Mouse (Mus musculus) Patski (cell line): ENCODE results near the gene Ctso. TPM values are rescaled to one million over a fixed set of nuclear protein-coding genes. Genes with fewer than 3 reads are reported as not detected.

ENCODE experiments used
- ATAC-seq: fragments of 100-300 bp; one replicate; pipeline ENCODE4 v1.8.0; 2021
- CTCF ChIA-PET: fragments of 350-600 bp; sonication (Branson Sonifier 250); formaldehyde crosslinking; loops from one replicate; lab custom pipeline; 2022; ENCODE audit warnings: inconsistent platforms; lab: Charles Lee
- POLR2A ChIA-PET: fragments of 350-600 bp; sonication (Branson Sonifier 250); formaldehyde crosslinking; loops from one replicate; lab custom pipeline; 2022; ENCODE audit warnings: antibody characterized with exemption, inconsistent platforms; lab: Charles Lee
- DNase-seq: peaks from one replicate; pipeline ENCODE4 v3.0.0-alpha.2; 2011; ENCODE audit warnings: low read depth, low spot score
- H3K27me3 ChIP-seq: fragments of 371-371 bp; one replicate; pipeline ENCODE4 v1.5.1; 2021
- CTCF ChIP-seq: fragments of 100-300 bp; IDR thresholded peaks from one replicate; pipeline ENCODE4 v1.5.1; 2021
- in situ Hi-C: fragments of 300-500 bp; cut with MboI; formaldehyde crosslinking; loops from 3 replicates; pipeline ENCODE4 v1.11.1; 2018; ENCODE audit warnings: low pct_unique_long_range_greater_than_20kb, mixed read lengths
- polyA plus RNA-seq: library from polyadenylated mRNA; unstranded; gene quantifications from one replicate; pipeline ENCODE4 v1.2.3, GENCODE M21; 2021

Gene Ctso
- polyA plus RNA-seq, 1 experiment from 2014 or later = 18.5 TPM

DNA sequence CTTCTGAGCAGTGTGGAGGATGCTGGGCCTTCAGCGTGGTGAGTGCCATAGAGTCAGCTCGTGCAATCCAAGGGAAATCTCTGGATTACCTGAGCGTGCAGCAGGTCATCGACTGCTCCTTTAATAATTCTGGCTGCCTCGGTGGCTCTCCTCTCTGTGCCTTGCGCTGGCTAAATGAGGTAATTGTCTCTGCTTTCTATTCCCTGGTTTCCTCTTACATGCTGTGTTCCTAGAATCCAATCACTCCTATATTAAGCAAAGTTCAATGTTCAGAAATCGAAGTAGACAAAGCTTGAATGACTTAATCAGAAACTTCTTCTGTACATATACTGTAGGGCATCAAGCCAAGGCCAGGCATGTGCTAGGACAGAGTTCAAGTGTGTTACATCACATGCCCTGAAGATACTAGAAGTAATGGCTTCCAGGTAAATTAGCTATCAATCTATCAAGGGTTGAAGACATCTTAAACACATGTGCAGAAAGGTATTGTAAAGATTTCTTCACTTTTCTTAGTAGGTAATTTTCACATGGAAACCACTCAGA is 12.5 kb downstream of the Ctso start:
- CTCF ChIA-PET = interaction anchor here (0.8 to 1.2 kb wide), 3 partner anchors 12 to 23 kb away, joined by 3 read pairs; partner anchors contain the start of gene Ctso
- DNase-seq (no peak), ATAC-seq (no peak)
- in situ Hi-C loops = no loop called here
- no peaks in the 10 kb centered on the region for H3K27me3 ChIP-seq
- no peak for TF ChIP-seq CTCF
- POLR2A ChIA-PET = no interaction called here

DNA sequence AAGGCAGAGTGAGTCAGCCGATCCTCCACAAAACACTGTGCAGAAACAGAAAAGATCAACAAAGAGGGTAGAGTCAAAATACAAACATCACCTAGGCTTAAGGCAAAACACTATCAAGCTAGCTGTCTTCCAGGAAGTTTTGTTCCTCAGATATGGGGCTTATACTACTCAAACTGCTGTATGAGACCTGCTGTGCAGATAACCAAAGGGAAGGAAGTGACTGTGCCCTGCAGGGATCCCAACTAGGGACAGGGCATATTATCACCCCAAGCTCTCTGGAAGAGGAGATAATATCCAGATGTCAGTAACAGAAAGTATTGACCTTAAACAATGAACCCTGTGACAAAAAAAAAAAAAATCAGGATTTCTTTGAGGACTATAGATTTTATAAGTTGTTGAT is 16.6 kb downstream of the Ctso start:
- ATAC-seq (no peak), DNase-seq (no peak)
- ChIA-PET POLR2A (no interaction called here), CTCF (no interaction called here)
- no peak for TF ChIP-seq CTCF
- H3K27me3 ChIP-seq = no peaks in the 10 kb centered on the region
- in situ Hi-C loops = no loop called here

GRCm38 (mm10) chr3:81951785-81952184 is 19.4 kb downstream of the Ctso start:
- in situ Hi-C loops = no loop called here
- ChIA-PET CTCF (no interaction called here), POLR2A (no interaction called here)
- DNase-seq (no peak), ATAC-seq (no peak)
- no peaks in the 10 kb centered on the region for H3K27me3 ChIP-seq
- no peak for TF ChIP-seq CTCF

DNA sequence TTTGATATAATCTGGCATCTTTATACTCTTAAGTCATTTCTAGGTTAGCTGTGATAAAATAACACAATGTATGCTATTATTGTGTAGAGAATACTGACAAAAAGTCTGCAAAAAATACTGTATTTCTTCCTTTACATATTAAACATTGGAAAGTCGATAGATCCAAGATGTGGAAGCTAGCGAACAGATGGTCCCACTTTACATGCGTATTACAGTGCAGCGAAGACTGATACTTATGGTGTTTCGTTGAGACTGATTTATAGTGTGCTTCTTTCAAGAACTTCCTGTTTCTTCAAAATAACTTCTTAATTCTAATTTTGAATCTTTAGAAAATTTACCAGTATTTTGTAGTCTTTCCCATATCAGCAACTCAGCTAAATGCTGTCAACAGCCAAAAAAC is 25.1 kb downstream of the Ctso start:
- in situ Hi-C loops = no loop called here

GRCm38 (mm10) chr3:81961336-81961735 is 28.9 kb downstream of the Ctso start:
- no peak for DNase-seq
- ATAC-seq = no peak
- ChIA-PET POLR2A (no interaction called here), CTCF (no interaction called here)
- in situ Hi-C loops = no loop called here
- H3K27me3 ChIP-seq = peaks cover 31% of the 10 kb centered on the region
- no peak for TF ChIP-seq CTCF

More for the DNA sequence above, 25.1 kb downstream of the Ctso start:
- TF ChIP-seq CTCF = no peak
- no peaks in the 10 kb centered on the region for H3K27me3 ChIP-seq
- ChIA-PET POLR2A (interaction anchor here (0.7 kb wide), 1 partner anchor 16 kb away, joined by 3 read pairs; no protein-coding TSS in a partner anchor), CTCF (interaction anchor here (1.0 kb wide), 1 partner anchor 14 kb away, joined by 3 read pairs; no protein-coding TSS in a partner anchor)
- ATAC-seq (no peak), DNase-seq (no peak)

DNA sequence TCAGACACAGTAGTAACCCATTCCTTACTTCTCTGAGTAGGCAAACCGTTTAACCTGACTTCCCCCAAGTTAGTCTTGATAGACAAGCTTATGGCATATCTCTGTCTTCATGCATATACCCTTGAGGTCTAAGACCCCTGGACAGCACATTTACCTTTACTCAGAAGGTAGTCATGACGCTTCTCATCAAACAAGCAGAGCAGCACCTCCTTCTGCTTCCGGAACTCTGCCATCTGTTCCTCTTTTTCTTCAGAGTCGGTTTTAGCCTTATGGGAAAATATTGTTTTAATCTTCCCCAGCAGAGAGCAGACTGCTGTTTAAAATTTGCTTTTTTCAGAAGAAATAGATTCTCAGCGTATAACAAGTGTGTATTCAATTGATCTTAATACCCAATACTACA is 31.4 kb downstream of the Ctso start:
- ATAC-seq (no peak), DNase-seq (no peak)
- no peak for TF ChIP-seq CTCF
- in situ Hi-C loops = no loop called here
- ChIA-PET CTCF (no interaction called here), POLR2A (no interaction called here)
- peaks cover 55% of the 10 kb centered on the region for H3K27me3 ChIP-seq

- peaks cover 62% of the 10 kb centered on the region for H3K27me3 ChIP-seq
- DNase-seq (no peak), ATAC-seq (no peak)
- ChIA-PET CTCF (interaction anchor here (1.0 kb wide), 1 partner anchor 17 kb away, joined by 3 read pairs; no protein-coding TSS in a partner anchor), POLR2A (no interaction called here)
- no peak for TF ChIP-seq CTCF
- in situ Hi-C loops = no loop called here
Observed at GRCm38 (mm10) chr3:81964596-81964995, 32.2 kb downstream of the Ctso start.

DNA sequence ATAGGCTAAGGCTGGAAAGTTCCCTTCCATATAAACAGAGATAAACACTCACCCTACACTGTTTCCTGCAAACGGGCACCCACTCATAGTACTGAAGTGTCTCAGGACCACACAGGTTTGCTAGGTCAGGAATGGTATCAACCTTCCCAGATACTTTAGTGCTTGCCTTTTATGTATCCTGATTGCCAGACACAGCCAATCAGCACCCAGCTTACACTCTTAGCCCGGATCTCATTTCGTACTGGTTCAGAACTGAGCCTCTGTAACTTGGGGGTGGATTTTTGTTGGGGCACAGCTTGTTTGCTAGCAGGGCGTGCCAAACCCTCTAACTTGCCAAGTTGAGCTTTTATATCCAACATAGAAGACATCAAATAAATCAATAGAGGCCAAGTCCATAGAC is 43.2 kb downstream of the Ctso start:
- ChIA-PET POLR2A (no interaction called here), CTCF (interaction anchor here (1.1 to 1.6 kb wide), 3 partner anchors 10 to 43 kb away, joined by 3 to 4 read pairs (median 3); partner anchors contain the start of gene Ctso)
- peaks cover 74% of the 10 kb centered on the region for H3K27me3 ChIP-seq
- no peak for ATAC-seq
- in situ Hi-C loops = no loop called here
- DNase-seq = no peak
- no peak for TF ChIP-seq CTCF

DNA sequence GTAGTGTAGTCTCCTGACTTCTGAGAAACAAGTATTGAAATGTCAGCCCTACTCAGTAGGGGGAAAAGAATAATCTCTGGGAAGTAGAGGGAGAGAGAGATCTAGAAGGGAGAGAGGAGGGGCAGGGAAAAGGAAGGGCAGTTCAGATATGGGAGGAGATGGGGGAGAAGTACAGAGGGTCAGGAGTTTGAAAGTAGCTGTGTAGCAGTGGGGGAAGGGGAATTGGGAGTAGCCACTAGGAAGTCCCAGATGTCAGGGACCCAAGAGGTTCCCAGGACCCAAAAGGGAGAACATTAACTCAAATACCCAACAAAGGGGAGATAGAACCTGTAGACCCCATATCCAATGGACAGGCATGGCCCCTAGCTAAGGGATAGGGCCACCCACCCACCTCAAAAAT is 43.7 kb downstream of the Ctso start, which contains the start of gene Tdo2:
Gene Tdo2, minus strand, starts transcription at position 101 of the 400 bp plus-strand sequence.
- peaks cover 75% of the 10 kb centered on the region for H3K27me3 ChIP-seq
- in situ Hi-C loops = no loop called here
- ChIA-PET POLR2A (interaction anchor here (2.1 kb wide), 1 partner anchor 11 kb away, joined by 4 read pairs; no protein-coding TSS in a partner anchor), CTCF (interaction anchor here (1.2 to 1.6 kb wide), 2 partner anchors 13 to 44 kb away, joined by 3 to 4 read pairs; partner anchors contain the start of gene Ctso)
- no peak for TF ChIP-seq CTCF
- ATAC-seq = no peak
- DNase-seq = no peak

GRCm38 (mm10) chr3:81981576-81981975 is 49.2 kb downstream of the Ctso start:
- in situ Hi-C loops = no loop called here
- ChIA-PET CTCF (no interaction called here), POLR2A (no interaction called here)
- H3K27me3 ChIP-seq = peaks cover 78% of the 10 kb centered on the region
- TF ChIP-seq CTCF = no peak
- DNase-seq = no peak
- no peak for ATAC-seq

DNA sequence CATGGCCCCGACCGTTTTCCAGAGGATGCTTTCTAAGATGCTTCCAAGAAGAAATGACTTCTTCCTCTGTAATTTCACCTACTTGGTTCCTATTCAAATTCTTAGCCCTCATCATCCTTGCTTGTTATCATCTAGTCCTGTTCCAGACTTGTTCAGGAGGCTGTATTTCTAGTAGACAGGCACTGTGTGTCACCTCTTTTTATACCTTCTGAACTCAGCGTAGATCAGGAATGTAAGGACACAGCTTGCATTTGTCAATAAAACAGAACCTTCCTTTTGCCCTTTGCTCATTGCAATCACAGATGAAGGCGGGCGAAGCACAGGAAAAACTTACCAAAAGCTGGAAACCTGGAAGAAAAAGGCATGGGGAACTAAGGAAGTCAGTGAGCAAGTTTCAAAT is 49.6 kb downstream of the Ctso start, which contains the start of gene Asic5:
Gene Asic5, plus strand, starts transcription at position 301 of the 400 bp plus-strand sequence.
- in situ Hi-C loops = no loop called here
- no peak for TF ChIP-seq CTCF
- peaks cover 81% of the 10 kb centered on the region for H3K27me3 ChIP-seq
- POLR2A ChIA-PET = no interaction called here
- DNase-seq (no peak), ATAC-seq (no peak)
- CTCF ChIA-PET = no interaction called here
